Mouse (Mus musculus) neural tube, embryonic 12.5 days (tissue): ENCODE data around the gene Stoml3. TPM values are rescaled to one million over a fixed set of nuclear protein-coding genes. Genes with fewer than 3 reads are reported as not detected.
A peak's percentile ranks its signal among the peaks of the same experiment; 100 is the strongest.

Source experiments
- ATAC-seq: fragments of 200-750 bp; cut with Nextera tagmentation; 2 replicates; pipeline ENCODE4 v1.8.0; 2017; ENCODE audit warnings: low read depth, mild to moderate bottlenecking, moderate TSS enrichment, moderate library complexity; ENCODE audit not compliant: low FRiP score
- H3K27ac ChIP-seq: fragments of 300-500 bp; sonication (generic); 2 replicates; pipeline ENCODE4 v1.5.1; 2016
- H3K27me3 ChIP-seq: fragments of 300-500 bp; sonication (generic); replicated peaks from 2 replicates; pipeline ENCODE4 v1.6.1; 2016; ENCODE audit warnings: mild to moderate bottlenecking
- H3K36me3 ChIP-seq: fragments of 300-500 bp; sonication (generic); 2 replicates; pipeline ENCODE4 v1.6.1; 2016; ENCODE audit warnings: mild to moderate bottlenecking
- H3K4me1 ChIP-seq: fragments of 300-500 bp; sonication (generic); 2 replicates; pipeline ENCODE4 v1.6.1; 2016
- H3K4me2 ChIP-seq: fragments of 300-500 bp; sonication (generic); replicated peaks from 2 replicates; pipeline ENCODE4 v1.6.1; 2016; ENCODE audit warnings: mild to moderate bottlenecking
- H3K4me3 ChIP-seq: fragments of 300-500 bp; sonication (generic); 2 replicates; pipeline ENCODE4 v1.5.1; 2016
- H3K9ac ChIP-seq: fragments of 300-500 bp; sonication (generic); 2 replicates; pipeline ENCODE4 v1.6.1; 2016; ENCODE audit warnings: mild to moderate bottlenecking
- H3K9me3 ChIP-seq: fragments of 300-500 bp; sonication (generic); 2 replicates; pipeline ENCODE4 v1.6.1; 2016; ENCODE audit warnings: mild to moderate bottlenecking
- WGBS: fragments of 180-500 bp; shearing (Covaris S2); methylation state at CpG from one replicate; pipeline ENCODE4 v1.1.7; 2016; 5-methylcytosine and 5-hydroxymethylcytosine counted together
- polyA plus RNA-seq: library from polyadenylated mRNA; unstranded; fragments of >200 nt; fragmentation: Nextera tagmentation; extraction: Ambion mirVana; gene quantifications from 2 replicates; pipeline ENCODE4 v1.2.1, GENCODE M21; 2016

Stoml3 gene
- polyA plus RNA-seq, 1 experiment from 2014 or later = 0.14 TPM

- peak within 1 kb of the TSS; percentile 84 for H3K4me2 ChIP-seq
- peak within 1 kb of the TSS; percentile 80 for H3K27ac ChIP-seq
- peaks cover 10% of the 10 kb centered on the region for H3K36me3 ChIP-seq
- no peaks in the 10 kb centered on the region for H3K9me3 ChIP-seq
- under 1% methylated on average over 52 of the region's 52 CpGs for WGBS
- no peaks in the 10 kb centered on the region for H3K27me3 ChIP-seq
- H3K4me3 ChIP-seq = peak within 1 kb of the TSS; percentile 85
- peak within 1 kb of the TSS; percentile 82 for H3K9ac ChIP-seq
- peak; percentile 98 for ATAC-seq
- peaks cover 32% of the 10 kb centered on the region for H3K4me1 ChIP-seq
Observed at GRCm38 (mm10) chr3:53463046-53463764, 25.2 kb upstream of the Stoml3 start, which contains the start of the genes Nhlrc3 and Proser1. Gene Nhlrc3 (minus strand): TSS chr3:53463332. Gene Proser1 (plus strand): TSS chr3:53463666.

GRCm38 (mm10) chr3:53463765-53464114 is 24.7 kb upstream of the Stoml3 start:
- no peak; the same call in 1 of the 2 replicates for ATAC-seq
- no peaks in the 10 kb centered on the region for H3K9me3 ChIP-seq
- H3K4me1 ChIP-seq = peaks cover 32% of the 10 kb centered on the region
- H3K27me3 ChIP-seq = no peaks in the 10 kb centered on the region
- H3K4me2 ChIP-seq = peak overlapping the region; percentile 84
- peaks cover 6% of the 10 kb centered on the region for H3K36me3 ChIP-seq
- under 1% methylated on average over 35 of the region's 35 CpGs for WGBS
- H3K27ac ChIP-seq = peak overlapping the region; percentile 80
- peak overlapping the region; percentile 82 for H3K9ac ChIP-seq
- peak overlapping the region; percentile 85 for H3K4me3 ChIP-seq

GRCm38 (mm10) chr3:53464146-53464698 is 24.2 kb upstream of the Stoml3 start:
- H3K4me2 ChIP-seq = peak overlapping the region; percentile 84
- WGBS = under 1% methylated on average over 20 of the region's 20 CpGs
- H3K4me3 ChIP-seq = peak overlapping the region; percentile 85
- peaks cover 32% of the 10 kb centered on the region for H3K4me1 ChIP-seq
- no peaks in the 10 kb centered on the region for H3K27me3 ChIP-seq
- H3K36me3 ChIP-seq = peaks cover 6% of the 10 kb centered on the region
- H3K9ac ChIP-seq = peak overlapping the region; percentile 82
- H3K27ac ChIP-seq = no peak overlapping the region
- ATAC-seq = no peak
- H3K9me3 ChIP-seq = no peaks in the 10 kb centered on the region

GRCm38 (mm10) chr3:53465330-53465729 is 23.1 kb upstream of the Stoml3 start:
- peak overlapping the region; percentile 84 for H3K4me2 ChIP-seq
- no peaks in the 10 kb centered on the region for H3K9me3 ChIP-seq
- peak overlapping the region; percentile 26 for H3K4me3 ChIP-seq
- peaks cover 7% of the 10 kb centered on the region for H3K36me3 ChIP-seq
- WGBS = 54% methylated on average over 6 of the region's 6 CpGs
- H3K9ac ChIP-seq = no peak overlapping the region
- no peaks in the 10 kb centered on the region for H3K27me3 ChIP-seq
- no peak for ATAC-seq
- H3K27ac ChIP-seq = no peak overlapping the region
- H3K4me1 ChIP-seq = peaks cover 32% of the 10 kb centered on the region

- 67% methylated on average over 9 of the region's 9 CpGs for WGBS
- H3K9ac ChIP-seq = 0 out of 2 replicates have a peak overlapping the region, but pooled peaks have one; percentile 38
- peak overlapping the region; percentile 84 for H3K4me2 ChIP-seq
- H3K9me3 ChIP-seq = no peaks in the 10 kb centered on the region
- ATAC-seq = no peak
- H3K36me3 ChIP-seq = peaks cover 19% of the 10 kb centered on the region
- peaks cover 32% of the 10 kb centered on the region for H3K4me1 ChIP-seq
- no peaks in the 10 kb centered on the region for H3K27me3 ChIP-seq
- no peak overlapping the region for H3K4me3 ChIP-seq
- no peak overlapping the region for H3K27ac ChIP-seq
Observed at GRCm38 (mm10) chr3:53466481-53466880, 22.0 kb upstream of the Stoml3 start.

- no peak overlapping the region for H3K4me3 ChIP-seq
- 75% methylated on average over 5 of the region's 5 CpGs for WGBS
- H3K9ac ChIP-seq = no peak overlapping the region
- H3K4me1 ChIP-seq = peaks cover 27% of the 10 kb centered on the region
- H3K27me3 ChIP-seq = no peaks in the 10 kb centered on the region
- H3K27ac ChIP-seq = no peak overlapping the region
- ATAC-seq = no peak
- peaks cover 26% of the 10 kb centered on the region for H3K36me3 ChIP-seq
- H3K4me2 ChIP-seq = 0 out of 2 replicates have a peak overlapping the region, but pooled peaks have one; percentile 84
- no peaks in the 10 kb centered on the region for H3K9me3 ChIP-seq
Observed at GRCm38 (mm10) chr3:53467356-53467755, 21.1 kb upstream of the Stoml3 start.

- peaks cover 49% of the 10 kb centered on the region for H3K36me3 ChIP-seq
- ATAC-seq = no peak
- H3K4me3 ChIP-seq = no peak overlapping the region
- WGBS = 95% methylated on average over 5 of the region's 5 CpGs
- no peaks in the 10 kb centered on the region for H3K9me3 ChIP-seq
- H3K27ac ChIP-seq = no peak overlapping the region
- H3K27me3 ChIP-seq = no peaks in the 10 kb centered on the region
- H3K4me2 ChIP-seq = no peak overlapping the region
- no peak overlapping the region for H3K9ac ChIP-seq
- H3K4me1 ChIP-seq = peaks cover 22% of the 10 kb centered on the region
Observed at GRCm38 (mm10) chr3:53469650-53470049, 18.8 kb upstream of the Stoml3 start.

- ATAC-seq = no peak
- Histone ChIP-seq H3K27me3 (no peaks in the 10 kb centered on the region), H3K9ac (0 out of 2 replicates have a peak overlapping the region, but pooled peaks have one; percentile 5), H3K4me1 (no peaks in the 10 kb centered on the region), H3K9me3 (no peaks in the 10 kb centered on the region), H3K36me3 (peaks cover 66% of the 10 kb centered on the region), H3K27ac (no peak overlapping the region), H3K4me3 (no peak overlapping the region), H3K4me2 (no peak overlapping the region)
- 95% methylated on average over 5 of the region's 5 CpGs for WGBS
Observed at GRCm38 (mm10) chr3:53472061-53472460, 16.4 kb upstream of the Stoml3 start.

- Histone ChIP-seq H3K9ac (no peak overlapping the region), H3K36me3 (peaks cover 88% of the 10 kb centered on the region), H3K27me3 (no peaks in the 10 kb centered on the region), H3K9me3 (no peaks in the 10 kb centered on the region), H3K4me2 (no peak overlapping the region), H3K4me1 (no peaks in the 10 kb centered on the region), H3K4me3 (no peak overlapping the region), H3K27ac (no peak overlapping the region)
- 91% methylated on average over 4 of the region's 4 CpGs for WGBS
- ATAC-seq = no peak
Observed at GRCm38 (mm10) chr3:53474179-53474578, 14.3 kb upstream of the Stoml3 start.

GRCm38 (mm10) chr3:53475889-53476288 is 12.6 kb upstream of the Stoml3 start:
- Histone ChIP-seq H3K27me3 (no peaks in the 10 kb centered on the region), H3K9ac (no peak overlapping the region), H3K4me2 (no peak overlapping the region), H3K4me3 (no peak overlapping the region), H3K9me3 (no peaks in the 10 kb centered on the region), H3K36me3 (peaks cover 89% of the 10 kb centered on the region), H3K27ac (no peak overlapping the region), H3K4me1 (no peaks in the 10 kb centered on the region)
- no peak for ATAC-seq
- WGBS = 70% methylated on average over 6 of the region's 6 CpGs

GRCm38 (mm10) chr3:53477468-53477867 is 11.0 kb upstream of the Stoml3 start:
- Histone ChIP-seq H3K4me3 (no peak overlapping the region), H3K36me3 (peaks cover 87% of the 10 kb centered on the region), H3K4me2 (no peak overlapping the region), H3K4me1 (no peaks in the 10 kb centered on the region), H3K9ac (no peak overlapping the region), H3K27me3 (no peaks in the 10 kb centered on the region), H3K9me3 (no peaks in the 10 kb centered on the region), H3K27ac (no peak overlapping the region)
- ATAC-seq = no peak
- WGBS = 93% methylated on average over 17 of the region's 17 CpGs

GRCm38 (mm10) chr3:53478419-53479046 is 9.9 kb upstream of the Stoml3 start:
- H3K4me1 ChIP-seq = no peaks in the 10 kb centered on the region
- WGBS = 96% methylated on average over 30 of the region's 30 CpGs
- H3K9me3 ChIP-seq = no peaks in the 10 kb centered on the region
- H3K27ac ChIP-seq = no peak overlapping the region
- no peak overlapping the region for H3K4me3 ChIP-seq
- no peak for ATAC-seq
- H3K4me2 ChIP-seq = no peak overlapping the region
- H3K27me3 ChIP-seq = no peaks in the 10 kb centered on the region
- peaks cover 80% of the 10 kb centered on the region for H3K36me3 ChIP-seq
- H3K9ac ChIP-seq = no peak overlapping the region
